Mouse (Mus musculus) layer of hippocampus, adult 2 months (tissue): ENCODE measurements at regions not wholly inside any gene's neighbourhood (a gene's known extent, or its start where the extent isn't known, plus 50 kb on each side); places are given as distances from the start of the nearest gene placed in this dataset.
A peak's percentile ranks its signal among the peaks of the same experiment; 100 is the strongest.
"Not testable (repeated sequence)": the region's sequence is repeated elsewhere in the genome, so short reads cannot be mapped to it uniquely, and the experiment has no call there.

Experiments used
- DNase-seq, 2 experiments: peaks; one replicate each; pipeline ENCODE4 v3.0.0; 2022; ENCODE audit warnings: low spot score in 2 of 2
- H3K27ac ChIP-seq: fragments of 200-600 bp; 2 replicates; pipeline ENCODE4 v1.8.1; 2022
- H3K4me3 ChIP-seq: fragments of 200-600 bp; 2 replicates; pipeline ENCODE4 v1.8.1; 2022; ENCODE audit warnings: mild to moderate bottlenecking
- CTCF ChIP-seq: fragments of 200-600 bp; conservative IDR thresholded peaks from 2 replicates; pipeline ENCODE4 v1.8.1; 2022; ENCODE audit warnings: antibody characterized with exemption, mild to moderate bottlenecking, moderate library complexity

DNA sequence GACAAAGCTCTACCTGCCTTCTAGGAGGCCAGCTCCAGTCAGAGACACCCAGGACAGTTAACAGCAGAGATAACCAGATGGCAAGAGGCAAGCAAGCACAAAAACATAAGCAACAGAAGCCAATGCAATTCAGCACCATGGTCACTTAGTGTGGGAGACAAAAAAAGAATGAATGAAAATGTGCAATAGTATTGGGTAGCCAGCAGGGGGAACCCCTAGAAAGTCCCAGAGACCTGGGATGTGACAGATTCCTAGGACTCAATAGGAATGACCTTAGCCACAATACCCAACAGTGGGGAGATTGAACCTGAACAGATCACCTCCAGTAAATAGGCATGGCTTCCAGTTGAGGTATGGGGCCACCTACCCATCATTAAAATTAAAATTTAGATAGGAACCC is 409.0 kb upstream of the St6gal2 start:
- Histone ChIP-seq H3K4me3 (no peak overlapping the region), H3K27ac (no peak overlapping the region)
- DNase-seq = no peak
- TF ChIP-seq CTCF = peak; percentile 57

- H3K4me3 ChIP-seq, DNase-seq, H3K27ac ChIP-seq: not testable (repeated sequence)
These were observed 405.0 kb upstream of the St6gal2 start for GRCm38 (mm10) chr17:55040216-55040615.

- H3K27ac ChIP-seq = no peak overlapping the region
- H3K4me3 ChIP-seq = no peak overlapping the region
- no peak for DNase-seq
- no peak for TF ChIP-seq CTCF
These were observed 376.8 kb upstream of the St6gal2 start for GRCm38 (mm10) chr17:55068420-55068819.

DNA sequence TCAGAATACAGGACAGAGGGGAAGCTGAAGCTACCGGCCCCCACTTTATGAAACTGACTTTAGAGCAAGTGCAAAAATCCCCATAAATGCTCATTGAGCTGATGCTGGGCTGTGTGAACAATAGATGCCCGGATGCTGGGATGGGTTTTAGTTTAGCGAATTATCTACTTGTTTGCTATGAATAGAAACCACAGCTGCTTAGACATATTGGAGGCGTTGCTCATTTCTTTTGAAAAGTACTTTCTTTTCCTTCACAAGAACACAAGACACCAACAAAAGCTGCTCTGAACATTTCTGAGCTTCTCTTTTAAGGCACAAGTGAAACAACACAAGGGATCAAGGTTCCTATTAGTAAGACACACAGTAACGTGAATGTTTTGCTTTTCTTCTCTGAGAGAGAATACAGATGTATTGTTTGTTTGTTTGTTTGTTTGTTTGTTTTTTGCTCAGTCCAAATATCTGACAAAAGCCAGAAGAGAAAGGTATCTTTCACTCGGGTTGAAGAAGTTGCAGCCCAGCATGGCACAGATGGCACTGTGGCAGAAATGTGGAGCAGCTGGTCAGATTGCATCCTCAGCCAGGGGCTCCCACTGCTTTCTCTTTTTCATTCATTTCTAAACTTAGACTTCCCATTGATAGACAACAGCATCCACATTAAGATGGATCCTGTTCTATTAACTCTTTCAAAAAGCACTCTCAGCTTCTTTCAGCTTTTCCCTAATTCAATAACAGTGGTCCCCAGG is 361.7 kb upstream of the St6gal2 start:
- H3K27ac ChIP-seq = no peak overlapping the region
- peak; percentile 35 to 46 for DNase-seq
- no peak overlapping the region for H3K4me3 ChIP-seq
- no peak for TF ChIP-seq CTCF

DNA sequence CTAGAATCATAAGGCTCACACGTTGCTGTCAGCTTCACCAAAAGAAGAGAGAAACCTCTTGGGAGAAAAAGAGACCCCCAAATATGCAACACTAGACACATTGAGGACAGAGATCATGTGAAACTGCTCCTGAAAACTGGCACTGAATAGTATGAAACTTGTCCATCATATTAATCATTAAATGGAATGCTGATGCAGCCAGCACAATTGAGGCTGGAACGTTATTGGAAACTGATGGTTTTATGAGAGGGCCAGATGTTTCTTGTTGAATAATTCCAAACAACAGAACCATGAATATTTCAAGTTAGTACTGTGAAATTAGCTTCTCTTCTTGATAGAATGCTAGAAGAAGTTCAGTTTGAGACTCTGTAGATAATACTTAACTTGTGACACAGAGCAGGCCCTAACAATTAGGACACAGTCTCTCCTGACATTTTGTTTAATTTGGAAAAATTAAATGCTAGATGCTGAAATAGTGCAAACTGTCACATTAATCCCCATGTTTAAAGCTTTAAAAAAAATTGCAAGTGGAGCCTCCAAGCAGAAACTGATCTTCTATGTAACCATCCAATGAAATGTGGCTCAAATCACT is 354.4 kb upstream of the St6gal2 start:
- TF ChIP-seq CTCF = no peak
- no peak overlapping the region for H3K4me3 ChIP-seq
- DNase-seq = no peak
- no peak overlapping the region for H3K27ac ChIP-seq

DNA sequence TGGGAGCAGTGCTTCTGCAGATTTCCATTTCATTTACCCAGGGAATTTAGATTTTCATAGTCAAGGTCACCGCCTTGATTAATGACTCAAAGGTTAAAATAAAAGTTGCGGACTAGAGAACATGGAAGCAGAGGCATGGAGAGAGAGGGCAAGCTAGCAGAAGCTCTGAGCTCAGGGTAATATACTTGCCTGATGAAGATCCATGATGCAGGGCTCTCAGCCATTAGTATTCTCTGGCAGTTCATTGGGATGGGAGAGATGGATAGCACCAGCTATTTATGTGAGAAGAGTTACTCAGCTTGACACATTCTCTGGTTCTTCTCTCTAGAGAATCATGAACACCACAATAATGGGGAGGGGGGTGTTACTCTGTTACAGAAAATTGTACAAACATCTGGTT is 341.7 kb upstream of the St6gal2 start:
- Histone ChIP-seq H3K4me3 (no peak overlapping the region), H3K27ac (no peak overlapping the region)
- no peak for TF ChIP-seq CTCF
- no peak for DNase-seq

DNA sequence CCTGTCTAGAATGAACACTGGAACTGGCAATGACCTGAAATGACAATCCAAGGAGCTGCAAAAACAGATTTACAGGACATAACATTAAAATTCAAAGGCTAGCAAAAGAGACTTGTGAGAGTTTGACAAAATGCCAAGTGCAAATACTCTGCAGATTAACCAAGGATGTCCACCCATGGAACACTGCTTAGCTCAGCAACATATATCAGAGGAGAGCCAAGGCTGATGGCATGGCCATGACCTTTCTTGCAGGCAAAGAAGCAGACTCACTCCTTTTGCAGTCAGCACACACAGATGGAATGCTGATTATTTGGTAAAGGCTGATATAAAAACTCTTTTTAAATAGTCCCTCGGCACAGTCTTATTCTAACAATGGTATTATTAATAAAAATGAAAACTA is 320.3 kb upstream of the St6gal2 start:
- TF ChIP-seq CTCF = no peak
- Histone ChIP-seq H3K27ac (no peak overlapping the region), H3K4me3 (no peak overlapping the region)
- DNase-seq = no peak

- not testable (repeated sequence) for DNase-seq, H3K4me3 ChIP-seq, H3K27ac ChIP-seq
These were observed 315.1 kb upstream of the St6gal2 start for GRCm38 (mm10) chr17:55130100-55130499.
